Mouse (Mus musculus) hindbrain, embryonic 15.5 days (tissue): ENCODE results near the gene Dscam. TPM values are rescaled to one million over a fixed set of nuclear protein-coding genes. Genes with fewer than 3 reads are reported as not detected.

ENCODE experiments used
- ATAC-seq: fragments of 200-750 bp; cut with Nextera tagmentation; 2 replicates; pipeline ENCODE4 v1.8.0; 2017; ENCODE audit warnings: low read depth, moderate number of reproducible peaks, moderate TSS enrichment; ENCODE audit not compliant: low FRiP score
- H3K27ac ChIP-seq: fragments of 300-500 bp; sonication (generic); replicated peaks from 2 replicates; pipeline ENCODE4 v1.5.1; 2015; ENCODE audit warnings: mild to moderate bottlenecking, inconsistent platforms
- H3K27me3 ChIP-seq: fragments of 300-500 bp; sonication (generic); 2 replicates; pipeline ENCODE4 v1.6.1; 2015; ENCODE audit warnings: control low read depth, inconsistent platforms
- H3K36me3 ChIP-seq: fragments of 300-500 bp; sonication (generic); 2 replicates; pipeline ENCODE4 v1.6.1; 2015; ENCODE audit warnings: control low read depth, inconsistent platforms
- H3K4me1 ChIP-seq: fragments of 300-500 bp; sonication (generic); replicated peaks from 2 replicates; pipeline ENCODE4 v1.6.1; 2015; ENCODE audit warnings: control low read depth, inconsistent platforms
- H3K4me2 ChIP-seq: fragments of 300-500 bp; sonication (generic); 2 replicates; pipeline ENCODE4 v1.6.1; 2015; ENCODE audit warnings: moderate library complexity, mild to moderate bottlenecking, inconsistent platforms
- H3K4me3 ChIP-seq: fragments of 300-500 bp; sonication (generic); 2 replicates; pipeline ENCODE4 v1.5.1; 2015; ENCODE audit warnings: mild to moderate bottlenecking, inconsistent platforms
- H3K9ac ChIP-seq: fragments of 300-500 bp; sonication (generic); 2 replicates; pipeline ENCODE4 v1.6.1; 2015; ENCODE audit warnings: inconsistent platforms
- H3K9me3 ChIP-seq: fragments of 300-500 bp; sonication (generic); 2 replicates; pipeline ENCODE4 v1.6.1; 2016; ENCODE audit warnings: control low read depth, inconsistent platforms
- WGBS: fragments of 180-500 bp; shearing (Covaris S2); methylation state at CpG from one replicate; pipeline ENCODE4 v1.1.7; 2015; 5-methylcytosine and 5-hydroxymethylcytosine counted together
- polyA plus RNA-seq: library from polyadenylated mRNA; unstranded; fragments of >200 nt; fragmentation: Nextera tagmentation; extraction: Ambion mirVana; gene quantifications from 2 replicates; pipeline ENCODE4 v1.2.1, GENCODE M21; 2015

The Dscam gene
- polyA plus RNA-seq, 1 experiment from 2014 or later: 15.1 TPM

- H3K4me1 ChIP-seq: 0 out of 2 replicates have a peak, but pooled peaks cover 2% of the 10 kb centered on the region
- no peak overlapping the region for H3K4me2 ChIP-seq
- no peak overlapping the region for H3K9ac ChIP-seq
- no peaks in the 10 kb centered on the region for H3K27me3 ChIP-seq
- H3K27ac ChIP-seq: no peak overlapping the region
- 89% methylated on average over 4 of the region's 4 CpGs for WGBS
- H3K4me3 ChIP-seq: no peak overlapping the region
- no peak for ATAC-seq
- peaks cover 16% of the 10 kb centered on the region for H3K36me3 ChIP-seq
- H3K9me3 ChIP-seq: no peaks in the 10 kb centered on the region
Measured at GRCm38 (mm10) chr16:96654054-96654453, 516.5 kb downstream of the Dscam start.

GRCm38 (mm10) chr16:96651444-96651843 lies 519.1 kb downstream of the Dscam start:
- no peaks in the 10 kb centered on the region for H3K9me3 ChIP-seq
- H3K36me3 ChIP-seq: peaks cover 16% of the 10 kb centered on the region
- 92% methylated on average over 3 of the region's 3 CpGs for WGBS

GRCm38 (mm10) chr16:96640101-96640500 lies 530.5 kb downstream of the Dscam start:
- Histone ChIP-seq H3K9me3 (no peaks in the 10 kb centered on the region), H3K4me2 (no peak overlapping the region), H3K27ac (no peak overlapping the region), H3K27me3 (no peaks in the 10 kb centered on the region), H3K36me3 (peaks cover 35% of the 10 kb centered on the region), H3K4me1 (no peaks in the 10 kb centered on the region), H3K4me3 (no peak overlapping the region), H3K9ac (no peak overlapping the region)
- WGBS: 80% methylated on average over 3 of the region's 3 CpGs
- ATAC-seq: no peak

More at GRCm38 (mm10) chr16:96651444-96651843, 519.1 kb downstream of the Dscam start:
- no peak for ATAC-seq
- Histone ChIP-seq H3K4me3 (no peak overlapping the region), H3K27ac (no peak overlapping the region), H3K9ac (no peak overlapping the region), H3K27me3 (no peaks in the 10 kb centered on the region), H3K4me1 (no peaks in the 10 kb centered on the region), H3K4me2 (no peak overlapping the region)

GRCm38 (mm10) chr16:96635916-96636315 lies 534.6 kb downstream of the Dscam start:
- no peak for ATAC-seq
- H3K4me3 ChIP-seq: no peak overlapping the region
- 61% methylated on average over 2 of the region's 2 CpGs for WGBS
- peaks cover 8% of the 10 kb centered on the region for H3K36me3 ChIP-seq
- H3K4me2 ChIP-seq: no peak overlapping the region
- H3K27ac ChIP-seq: no peak overlapping the region
- H3K4me1 ChIP-seq: 0 out of 2 replicates have a peak, but pooled peaks cover 2% of the 10 kb centered on the region
- H3K27me3 ChIP-seq: no peaks in the 10 kb centered on the region
- no peaks in the 10 kb centered on the region for H3K9me3 ChIP-seq
- no peak overlapping the region for H3K9ac ChIP-seq

GRCm38 (mm10) chr16:96634791-96635143 lies 535.8 kb downstream of the Dscam start:
- Histone ChIP-seq H3K36me3 (peaks cover 6% of the 10 kb centered on the region), H3K27ac (no peak overlapping the region), H3K9ac (no peak overlapping the region), H3K9me3 (no peaks in the 10 kb centered on the region), H3K4me1 (0 out of 2 replicates have a peak, but pooled peaks cover 2% of the 10 kb centered on the region), H3K4me2 (no peak overlapping the region), H3K27me3 (no peaks in the 10 kb centered on the region), H3K4me3 (no peak overlapping the region)
- no peak for ATAC-seq

GRCm38 (mm10) chr16:96634097-96634790 lies 536.3 kb downstream of the Dscam start:
- Histone ChIP-seq H3K9me3 (no peaks in the 10 kb centered on the region), H3K27me3 (no peaks in the 10 kb centered on the region), H3K4me3 (no peak overlapping the region), H3K36me3 (peaks cover under 1% of the 10 kb centered on the region), H3K4me2 (no peak overlapping the region), H3K9ac (no peak overlapping the region), H3K27ac (peak overlapping the region; percentile 23; the same call in 1 of the 2 replicates), H3K4me1 (0 out of 2 replicates have a peak, but pooled peaks cover 2% of the 10 kb centered on the region)
- WGBS: 68% methylated on average over 4 of the region's 4 CpGs
- peak; percentile 51; the same call in 1 of the 2 replicates for ATAC-seq

GRCm38 (mm10) chr16:96630241-96630640 lies 540.3 kb downstream of the Dscam start:
- Histone ChIP-seq H3K9ac (no peak overlapping the region), H3K4me2 (no peak overlapping the region), H3K4me3 (no peak overlapping the region), H3K27ac (no peak overlapping the region), H3K27me3 (no peaks in the 10 kb centered on the region), H3K4me1 (0 out of 2 replicates have a peak, but pooled peaks cover 2% of the 10 kb centered on the region), H3K36me3 (peaks cover 3% of the 10 kb centered on the region; the same call in 1 of the 2 replicates), H3K9me3 (no peaks in the 10 kb centered on the region)
- ATAC-seq: no peak
- WGBS: 85% methylated on average over 7 of the region's 7 CpGs

GRCm38 (mm10) chr16:96629623-96630022 lies 540.9 kb downstream of the Dscam start:
- Histone ChIP-seq H3K27ac (no peak overlapping the region), H3K4me3 (no peak overlapping the region)
- WGBS: 92% methylated on average over 5 of the region's 5 CpGs

GRCm38 (mm10) chr16:96625468-96625867 lies 545.1 kb downstream of the Dscam start:
- 38% methylated on average over 4 of the region's 4 CpGs for WGBS
- peaks cover 13% of the 10 kb centered on the region; the same call in 1 of the 2 replicates for H3K4me1 ChIP-seq
- ATAC-seq: no peak

More at GRCm38 (mm10) chr16:96629623-96630022, 540.9 kb downstream of the Dscam start:
- Histone ChIP-seq H3K9ac (no peak overlapping the region), H3K4me1 (0 out of 2 replicates have a peak, but pooled peaks cover 7% of the 10 kb centered on the region), H3K9me3 (no peaks in the 10 kb centered on the region), H3K4me2 (no peak overlapping the region), H3K36me3 (peaks cover 3% of the 10 kb centered on the region; the same call in 1 of the 2 replicates), H3K27me3 (no peaks in the 10 kb centered on the region)
- ATAC-seq: no peak

GRCm38 (mm10) chr16:96624570-96625411 lies 545.8 kb downstream of the Dscam start:
- peak; percentile 46; the same call in 1 of the 2 replicates for ATAC-seq
- 64% methylated on average over 7 of the region's 7 CpGs for whole genome bisulfite sequencing
- H3K4me1 ChIP-seq: peaks cover 19% of the 10 kb centered on the region; the same call in 1 of the 2 replicates

More at GRCm38 (mm10) chr16:96625468-96625867, 545.1 kb downstream of the Dscam start:
- no peaks in the 10 kb centered on the region for H3K27me3 ChIP-seq
- no peak overlapping the region for H3K4me3 ChIP-seq
- 0 out of 2 replicates have a peak, but pooled peaks cover 3% of the 10 kb centered on the region for H3K36me3 ChIP-seq
- no peak overlapping the region for H3K4me2 ChIP-seq
- H3K27ac ChIP-seq: no peak overlapping the region
- H3K9me3 ChIP-seq: no peaks in the 10 kb centered on the region
- H3K9ac ChIP-seq: no peak overlapping the region

GRCm38 (mm10) chr16:96620861-96621260 lies 549.7 kb downstream of the Dscam start:
- WGBS: 60% methylated on average over 6 of the region's 6 CpGs
- no peaks in the 10 kb centered on the region for H3K9me3 ChIP-seq
- H3K4me3 ChIP-seq: no peak overlapping the region
- H3K9ac ChIP-seq: no peak overlapping the region
- peak overlapping the region; percentile 39; the same call in 1 of the 2 replicates for H3K27ac ChIP-seq
- peaks cover 5% of the 10 kb centered on the region; the same call in 1 of the 2 replicates for H3K36me3 ChIP-seq
- no peaks in the 10 kb centered on the region for H3K27me3 ChIP-seq
- H3K4me1 ChIP-seq: peaks cover 25% of the 10 kb centered on the region; the same call in 1 of the 2 replicates
- H3K4me2 ChIP-seq: no peak overlapping the region
- ATAC-seq: no peak; the same call in 1 of the 2 replicates

More at GRCm38 (mm10) chr16:96624570-96625411, 545.8 kb downstream of the Dscam start:
- Histone ChIP-seq H3K27ac (no peak overlapping the region), H3K9ac (no peak overlapping the region), H3K36me3 (0 out of 2 replicates have a peak, but pooled peaks cover 3% of the 10 kb centered on the region), H3K9me3 (no peaks in the 10 kb centered on the region), H3K4me2 (no peak overlapping the region), H3K27me3 (no peaks in the 10 kb centered on the region), H3K4me3 (no peak overlapping the region)
